Mouse (Mus musculus) cerebellum, adult 9-11 months (tissue): ENCODE data around the gene Gm5591.
"Not testable (repeated sequence)": the region's sequence is repeated elsewhere in the genome, so short reads cannot be mapped to it uniquely, and the experiment has no call there.

ENCODE experiments used
- DNase-seq: peaks from one replicate; pipeline ENCODE4 v3.0.0; 2022

Gene Gm5591

GRCm38 (mm10) chr7:38528093-38528492 is at the start of gene Gm5591:
Gm5591 (minus strand) TSS chr7:38528193.
- not testable (repeated sequence) for DNase-seq

- DNase-seq, result not testable (repeated sequence)
These were observed 39.5 kb downstream of the Gm5591 start for GRCm38 (mm10) chr7:38488468-38488867.
